Mouse (Mus musculus) heart, postnatal 0 days (tissue): ENCODE results near the gene Wbp11. TPM values are rescaled to one million over a fixed set of nuclear protein-coding genes. Genes with fewer than 3 reads are reported as not detected.
A peak's percentile ranks its signal among the peaks of the same experiment; 100 is the strongest.

Source experiments
- ATAC-seq: fragments of 200-750 bp; cut with Nextera tagmentation; 2 replicates; pipeline ENCODE4 v1.8.0; 2017; ENCODE audit warnings: low read depth, moderate number of reproducible peaks, moderate library complexity; ENCODE audit not compliant: insufficient read depth
- DNase-seq: peaks from one replicate; pipeline ENCODE4 v3.0.0-alpha.2; 2016; ENCODE audit warnings: low spot score
- H3K27ac ChIP-seq: fragments of 300-500 bp; sonication (generic); 2 replicates; pipeline ENCODE4 v1.5.1; 2014; ENCODE audit warnings: low read depth, mild to moderate bottlenecking
- H3K27me3 ChIP-seq: fragments of 300-500 bp; sonication (generic); 2 replicates; pipeline ENCODE4 v1.6.1; 2014; ENCODE audit warnings: low read length, mixed read lengths; ENCODE audit not compliant: control insufficient read depth, insufficient read depth
- H3K36me3 ChIP-seq: fragments of 300-500 bp; sonication (generic); replicated peaks from 2 replicates; pipeline ENCODE4 v1.6.1; 2014; ENCODE audit warnings: low read length, mixed read lengths; ENCODE audit not compliant: control insufficient read depth, insufficient read depth
- H3K4me1 ChIP-seq: fragments of 300-500 bp; sonication (generic); 2 replicates; pipeline ENCODE4 v1.6.1; 2014; ENCODE audit warnings: antibody characterized with exemption; ENCODE audit not compliant: control insufficient read depth, insufficient read depth
- H3K4me2 ChIP-seq: fragments of 300-500 bp; sonication (generic); 2 replicates; pipeline ENCODE4 v1.6.1; 2014; ENCODE audit warnings: low read depth, mild to moderate bottlenecking, low read length, moderate library complexity
- H3K4me3 ChIP-seq: fragments of 300-500 bp; sonication (generic); 2 replicates; pipeline ENCODE4 v1.5.1; 2014; ENCODE audit warnings: low read depth, low read length
- H3K9ac ChIP-seq: fragments of 300-500 bp; sonication (generic); replicated peaks from 2 replicates; pipeline ENCODE4 v1.6.1; 2014; ENCODE audit warnings: low read depth, low read length, mixed read lengths
- H3K9me3 ChIP-seq: fragments of 300-500 bp; sonication (generic); replicated peaks from 2 replicates; pipeline ENCODE4 v1.6.1; 2016; ENCODE audit warnings: low read length; ENCODE audit not compliant: control insufficient read depth
- CTCF ChIP-seq: IDR thresholded peaks from 2 replicates; pipeline ENCODE4 v1.5.1; 2016; ENCODE audit warnings: antibody characterized with exemption, control low read depth, low read depth
- EP300 ChIP-seq: IDR thresholded peaks from 2 replicates; pipeline ENCODE4 v1.6.1; 2016; ENCODE audit warnings: antibody characterized with exemption, low read depth
- WGBS: fragments of 180-500 bp; shearing (Covaris S2); extraction: QIAGEN DNeasy Blood & Tissue Kit; methylation state at CpG from one replicate; pipeline ENCODE4 v1.1.7; 2014; 5-methylcytosine and 5-hydroxymethylcytosine counted together
- polyA plus RNA-seq: library from polyadenylated mRNA; unstranded; fragments of >200 nt; fragmentation: Nextera tagmentation; extraction: Ambion mirVana; gene quantifications from 2 replicates; pipeline ENCODE4 v1.2.1, GENCODE M21; 2015
- total RNA-seq: library from RNA; depleted of rRNA; stranded (reverse); fragments of >200 nt; gene quantifications from 2 replicates; pipeline ENCODE4 v1.2.3, GENCODE M21; 2014; ENCODE audit warnings: low replicate concordance

The Wbp11 gene
- total and polyA plus RNA-seq, 2 experiments from 2014 or later: 28.2 to 52.7 TPM

GRCm38 (mm10) chr6:136807395-136808013 lies 20.5 kb downstream of the Wbp11 start:
- no peak for DNase-seq
- Histone ChIP-seq H3K4me1 (peaks cover 17% of the 10 kb centered on the region), H3K27ac (peak overlapping the region; percentile 60), H3K9ac (peak overlapping the region; percentile 5; the same call in 1 of the 2 replicates), H3K36me3 (peaks cover 6% of the 10 kb centered on the region; the same call in 1 of the 2 replicates), H3K9me3 (no peaks in the 10 kb centered on the region), H3K4me2 (peak overlapping the region; percentile 91), H3K27me3 (no peaks in the 10 kb centered on the region), H3K4me3 (peak overlapping the region; percentile 90)
- ATAC-seq: no peak
- no peak for TF ChIP-seq CTCF
- TF ChIP-seq EP300: no peak
- WGBS: 21% methylated on average over 18 of the region's 18 CpGs

GRCm38 (mm10) chr6:136806819-136807218 lies 21.2 kb downstream of the Wbp11 start:
- no peaks in the 10 kb centered on the region for H3K36me3 ChIP-seq
- no peak overlapping the region for H3K27ac ChIP-seq
- DNase-seq: no peak
- ATAC-seq: no peak
- H3K4me3 ChIP-seq: no peak overlapping the region
- peaks cover 17% of the 10 kb centered on the region for H3K4me1 ChIP-seq
- H3K27me3 ChIP-seq: no peaks in the 10 kb centered on the region
- 76% methylated on average over 5 of the region's 5 CpGs for WGBS
- H3K9me3 ChIP-seq: no peaks in the 10 kb centered on the region
- H3K4me2 ChIP-seq: no peak overlapping the region
- TF ChIP-seq EP300: no peak
- no peak overlapping the region for H3K9ac ChIP-seq

GRCm38 (mm10) chr6:136805409-136805775 lies 22.6 kb downstream of the Wbp11 start:
- TF ChIP-seq CTCF: no peak
- TF ChIP-seq EP300: no peak
- Histone ChIP-seq H3K27me3 (no peaks in the 10 kb centered on the region), H3K9me3 (no peaks in the 10 kb centered on the region), H3K4me1 (peaks cover 17% of the 10 kb centered on the region), H3K36me3 (no peaks in the 10 kb centered on the region), H3K4me2 (no peak overlapping the region), H3K27ac (peak overlapping the region; percentile 99; the same call in 1 of the 2 replicates), H3K4me3 (no peak overlapping the region), H3K9ac (no peak overlapping the region)
- WGBS: 85% methylated on average over 1 of the region's 1 CpGs
- ATAC-seq: no peak
- DNase-seq: no peak

- Histone ChIP-seq H3K4me2 (peak overlapping the region; percentile 73), H3K9me3 (no peaks in the 10 kb centered on the region), H3K4me1 (peaks cover 17% of the 10 kb centered on the region), H3K4me3 (peak overlapping the region; percentile 67), H3K36me3 (no peaks in the 10 kb centered on the region), H3K27me3 (no peaks in the 10 kb centered on the region), H3K27ac (peak overlapping the region; percentile 99), H3K9ac (peak overlapping the region; percentile 81)
- DNase-seq (peak; percentile 31), ATAC-seq (no peak)
- no peak for TF ChIP-seq CTCF
- TF ChIP-seq EP300: no peak
- WGBS: 24% methylated on average over 9 of the region's 9 CpGs
Observed at GRCm38 (mm10) chr6:136804705-136805408, 23.2 kb downstream of the Wbp11 start.

GRCm38 (mm10) chr6:136803739-136804633 lies 24.0 kb downstream of the Wbp11 start, which contains the start of gene Hist4h4:
TSS of gene Hist4h4 (minus strand) at chr6:136804415.
- under 1% methylated on average over 50 of the region's 50 CpGs for WGBS
- TF ChIP-seq EP300 (peak; percentile 68), CTCF (no peak)
- no peaks in the 10 kb centered on the region for H3K9me3 ChIP-seq
- peaks cover 10% of the 10 kb centered on the region for H3K4me1 ChIP-seq
- peak within 1 kb of the TSS; percentile 73 for H3K4me2 ChIP-seq
- H3K9ac ChIP-seq: peak within 1 kb of the TSS; percentile 81
- ATAC-seq: peak; percentile 71
- H3K27me3 ChIP-seq: no peaks in the 10 kb centered on the region
- H3K36me3 ChIP-seq: no peaks in the 10 kb centered on the region
- H3K27ac ChIP-seq: peak within 1 kb of the TSS; percentile 99
- peak; percentile 90 for DNase-seq
- H3K4me3 ChIP-seq: peak within 1 kb of the TSS; percentile 67
